Mouse (Mus musculus): Measurements from ENCODE around the gene Ust.

DNA sequence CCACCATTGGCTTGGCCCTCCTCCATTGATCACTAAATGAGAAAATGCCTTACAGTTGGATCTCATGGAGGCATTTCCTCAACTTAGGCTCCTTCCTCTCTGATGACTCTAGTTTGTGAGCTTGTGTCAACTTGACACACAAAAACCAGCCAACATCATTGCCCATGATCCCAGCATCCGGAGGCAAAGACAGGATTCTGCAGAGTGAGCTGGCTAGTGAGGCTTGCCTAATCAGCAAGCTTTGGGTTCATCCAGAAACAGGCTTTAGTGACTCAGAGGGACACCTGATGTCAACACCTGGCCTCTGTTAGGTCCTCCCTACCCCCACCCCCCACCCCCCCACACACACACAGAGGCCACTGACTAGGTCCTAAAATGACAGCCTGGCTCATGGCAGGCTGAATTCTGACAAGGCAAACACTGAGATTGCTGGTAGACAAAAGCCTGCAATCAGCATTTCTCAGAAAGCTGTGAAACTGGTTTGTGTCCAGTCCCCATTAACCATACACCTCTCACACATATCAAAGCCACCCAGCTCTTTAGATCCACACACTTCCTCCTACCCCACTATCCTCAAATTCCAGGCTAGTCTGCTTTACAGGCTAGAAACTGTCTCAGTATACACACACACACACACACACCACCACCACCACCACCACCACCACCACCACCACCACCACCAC lies 26.6 kb downstream of the Ust start:
- TF ChIP-seq CTCF (IDR thresholded peaks at IDR 0.05) (no peak), EP300 (IDR thresholded peaks at IDR 0.05; ENCODE audit: insufficient read depth, low read depth, low read length) (no peak)

Data from heart, adult 2 months (tissue).